Mouse (Mus musculus) thymus, postnatal 36 days (tissue): Measurements from ENCODE around the gene Cracr2b.

Source experiments
- DNase-seq, 2 experiments: peaks; one replicate each; pipeline ENCODE4 v3.0.0; 2022; ENCODE audit warnings: mixed read lengths in 2 of 2

Cracr2b gene

DNA sequence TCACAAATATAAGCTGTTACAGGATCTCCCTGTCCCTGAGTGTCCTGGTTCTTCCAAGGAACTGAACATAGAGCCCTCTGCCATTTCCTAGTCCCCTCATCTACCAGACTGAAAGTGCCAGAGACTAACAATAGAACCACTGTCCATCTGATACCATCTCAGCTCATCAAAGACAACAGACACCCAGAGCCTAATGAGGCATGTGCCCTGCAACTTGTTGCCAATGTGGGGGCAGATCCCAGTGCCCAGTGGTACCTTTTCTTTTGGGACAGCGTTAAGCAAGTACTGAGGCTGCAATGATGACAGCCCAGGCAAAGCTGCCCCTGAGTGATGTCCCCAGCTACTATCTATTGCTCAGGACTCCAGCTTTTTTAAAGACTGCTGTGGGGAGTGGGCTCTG is 25.3 kb downstream of the Cracr2b start:
- DNase-seq: no peak

DNA sequence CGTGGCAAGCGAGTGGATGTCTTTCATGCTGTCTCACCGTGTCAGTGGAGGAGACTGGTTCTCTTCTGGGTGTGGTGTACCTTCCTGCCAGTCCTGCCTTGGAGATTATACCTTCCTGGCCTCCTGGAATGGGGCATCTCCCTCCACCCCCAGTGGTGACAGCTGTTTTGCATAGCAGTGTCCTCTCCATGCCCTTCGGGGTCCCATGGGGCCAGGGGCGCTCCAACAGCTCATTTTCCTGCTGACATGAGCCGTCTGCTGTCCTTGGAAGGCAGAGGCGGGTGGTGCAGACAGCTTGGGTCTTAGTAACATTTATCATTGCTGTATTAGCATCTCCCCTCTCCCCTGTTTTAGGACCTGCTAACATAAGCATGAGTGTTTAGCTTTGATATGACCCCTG is 26.2 kb downstream of the Cracr2b start:
- DNase-seq: no peak

DNA sequence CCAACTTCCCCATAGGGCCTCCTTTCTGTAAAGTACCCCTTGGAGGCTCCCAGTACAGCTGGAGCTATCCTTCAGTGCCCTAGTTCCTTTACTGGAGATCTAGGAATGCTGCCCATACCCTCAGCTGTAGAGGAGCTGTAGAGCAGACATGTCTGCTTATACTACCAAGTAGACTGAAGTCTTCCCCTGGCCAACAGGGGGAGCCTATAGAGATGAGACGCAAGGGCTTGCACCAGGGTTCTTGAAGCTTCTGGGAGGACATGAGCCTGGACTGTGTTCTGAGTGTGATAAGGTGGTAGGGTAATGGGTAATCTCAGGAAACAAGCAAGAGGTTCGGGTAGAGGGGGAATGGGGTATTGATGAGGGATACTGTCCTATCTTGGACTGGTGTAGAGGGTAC is 30.3 kb downstream of the Cracr2b start:
- DNase-seq: peak in 1 of 2 experiments; percentile 19

DNA sequence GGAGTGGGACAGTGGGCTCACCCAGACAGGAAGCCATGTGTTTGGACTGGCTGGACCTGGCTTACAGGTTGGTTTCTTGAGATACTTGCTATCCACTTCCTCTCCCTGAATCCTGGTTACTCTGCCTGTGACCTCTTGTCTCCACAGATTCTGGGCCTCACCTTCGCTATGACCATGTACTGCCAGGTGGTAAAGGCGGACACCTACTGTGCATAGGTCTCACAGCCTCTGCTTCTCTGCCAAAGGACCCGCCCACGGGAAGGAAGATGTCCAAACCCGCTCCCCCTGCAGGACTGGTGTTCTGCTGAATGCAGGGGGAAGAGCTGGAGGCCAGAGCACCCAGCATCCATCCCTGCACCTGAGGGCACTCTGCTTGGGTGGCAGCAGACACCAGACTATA is 31.8 kb downstream of the Cracr2b start:
- DNase-seq: no peak

DNA sequence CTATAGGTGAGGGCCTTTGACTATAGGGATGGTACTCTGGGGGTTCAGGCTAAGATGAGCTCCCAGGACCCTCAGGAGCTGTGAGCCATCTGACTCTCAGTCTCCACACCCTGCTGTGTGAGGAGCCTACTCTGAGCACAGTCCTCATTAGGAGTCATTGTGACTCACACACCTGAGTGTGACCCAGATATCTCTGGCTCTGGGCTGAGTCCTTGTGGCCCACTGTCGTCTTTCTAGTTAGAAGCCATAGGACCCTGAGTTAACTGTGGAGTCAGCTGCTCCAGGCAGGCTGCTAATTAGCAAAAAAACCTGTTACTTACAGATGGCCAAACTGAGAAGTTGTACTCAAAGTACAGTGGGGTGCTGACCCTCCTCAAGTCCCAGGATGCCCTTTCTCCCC is 32.8 kb downstream of the Cracr2b start:
- no peak for DNase-seq

DNA sequence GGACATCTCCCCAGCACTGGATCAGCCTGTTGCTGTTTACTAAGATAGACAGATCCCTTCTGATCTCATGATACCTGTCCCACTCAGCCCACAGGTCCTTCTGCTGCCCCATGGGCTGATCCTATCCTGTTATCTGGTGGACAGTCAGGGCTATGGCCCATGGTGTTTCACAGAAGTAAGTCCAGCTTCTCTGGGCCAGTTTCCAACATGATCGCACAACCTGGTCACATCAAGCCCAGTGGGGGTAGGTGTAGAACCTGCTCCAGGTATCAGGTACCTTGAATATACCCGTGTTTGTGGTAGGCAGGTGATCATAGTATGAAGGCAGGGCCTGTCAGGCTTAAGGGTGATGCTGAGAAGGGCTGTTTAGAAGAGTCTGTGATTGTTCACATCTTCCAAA is 34.5 kb downstream of the Cracr2b start:
- no peak for DNase-seq

GRCm38 (mm10) chr7:141495940-141496339 is 35.0 kb downstream of the Cracr2b start:
- DNase-seq: no peak

- DNase-seq: no peak
These were observed 36.7 kb downstream of the Cracr2b start for GRCm38 (mm10) chr7:141497600-141497999.

DNA sequence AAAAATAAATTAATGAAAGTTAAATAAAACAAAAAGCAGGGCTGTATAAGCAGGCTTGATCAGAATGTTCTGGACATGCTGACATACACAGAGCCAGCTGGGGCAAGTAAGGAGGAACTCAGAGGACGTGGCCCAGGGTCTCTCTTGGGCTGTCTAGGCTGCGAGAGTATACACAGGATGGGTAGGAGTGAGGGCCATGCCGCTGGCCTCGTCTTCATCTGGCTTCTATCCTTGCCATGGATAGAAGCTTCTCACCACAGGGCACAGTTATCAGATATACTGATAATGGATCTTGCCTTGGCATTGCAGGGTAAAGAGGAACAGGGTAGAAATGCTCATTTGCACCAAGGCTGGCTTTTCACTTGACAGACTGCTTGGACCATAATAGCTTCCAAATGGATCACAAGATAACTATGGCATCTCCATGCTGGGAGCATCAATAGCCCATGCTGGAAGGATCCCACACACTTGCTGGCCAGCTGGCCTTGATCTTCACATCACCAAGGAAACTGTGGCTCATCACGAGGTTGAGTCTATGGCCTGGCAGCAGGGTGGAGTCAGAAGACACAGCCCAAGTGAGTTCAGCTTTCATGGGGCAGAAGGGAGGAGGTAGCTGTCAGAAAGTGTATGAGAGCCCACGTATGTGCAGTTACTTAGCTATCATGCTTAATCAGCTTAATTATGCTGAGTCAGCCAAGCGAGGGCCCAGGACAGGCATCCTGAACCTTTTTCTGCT is 41.1 kb downstream of the Cracr2b start:
- DNase-seq: no peak

DNA sequence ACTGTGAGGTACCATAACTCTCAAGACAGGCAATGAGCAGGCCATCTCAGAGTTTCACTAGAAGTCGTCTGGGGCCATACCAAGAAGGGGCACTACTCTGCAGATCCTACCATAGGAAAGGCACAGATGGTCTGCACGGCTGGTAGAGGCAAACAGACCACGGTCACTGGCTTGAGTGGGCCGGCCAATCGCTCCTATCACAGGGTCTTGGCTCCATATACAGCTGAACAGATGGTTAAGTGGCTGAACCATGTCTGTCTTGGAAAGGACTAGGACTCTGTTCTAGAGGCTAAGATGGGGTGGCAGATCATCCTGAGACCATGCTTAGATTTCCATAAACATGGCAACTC is 41.6 kb downstream of the Cracr2b start:
- DNase-seq: no peak

DNA sequence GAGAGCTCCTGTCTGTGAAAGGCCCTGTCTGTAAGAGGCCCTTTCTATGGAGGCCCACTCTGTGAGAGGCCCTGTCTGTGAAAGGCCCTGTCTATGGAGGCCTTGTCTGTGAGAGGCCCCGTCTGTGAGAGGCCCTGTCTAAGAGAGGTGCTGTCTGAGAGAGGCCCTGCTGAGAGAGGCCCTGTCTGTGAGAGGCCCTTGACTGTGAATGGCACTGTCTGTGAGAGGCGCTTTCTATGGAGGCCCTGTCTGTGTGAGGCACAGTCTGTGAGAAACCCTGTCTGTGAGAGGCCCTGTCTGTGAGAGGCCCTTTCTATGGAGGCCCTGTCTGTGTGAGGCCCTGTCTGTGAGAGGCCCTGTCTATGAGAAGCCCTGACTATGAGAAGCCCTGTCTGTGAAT is 45.4 kb downstream of the Cracr2b start:
- no peak for DNase-seq

DNA sequence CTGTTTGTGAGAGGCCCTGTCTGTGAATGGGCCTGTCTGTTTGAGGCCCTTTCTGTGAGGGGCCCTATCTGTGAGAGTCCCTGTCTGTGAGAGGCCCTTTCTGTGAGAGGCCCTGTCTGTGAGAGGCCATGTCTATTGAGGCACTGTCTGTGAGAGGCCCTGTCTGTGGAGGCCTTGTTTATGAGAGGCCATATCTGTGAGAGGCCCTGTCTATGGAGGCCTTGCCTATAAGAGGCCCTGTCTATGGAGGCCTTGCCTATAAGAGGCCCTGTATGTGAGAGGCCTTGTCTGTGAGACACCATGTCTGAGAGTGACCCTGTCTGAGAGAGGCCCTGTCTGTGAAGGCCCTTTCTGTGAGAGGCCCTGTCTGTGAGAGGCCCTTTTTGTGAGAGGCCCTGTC is 47.3 kb downstream of the Cracr2b start:
- no peak for DNase-seq

DNA sequence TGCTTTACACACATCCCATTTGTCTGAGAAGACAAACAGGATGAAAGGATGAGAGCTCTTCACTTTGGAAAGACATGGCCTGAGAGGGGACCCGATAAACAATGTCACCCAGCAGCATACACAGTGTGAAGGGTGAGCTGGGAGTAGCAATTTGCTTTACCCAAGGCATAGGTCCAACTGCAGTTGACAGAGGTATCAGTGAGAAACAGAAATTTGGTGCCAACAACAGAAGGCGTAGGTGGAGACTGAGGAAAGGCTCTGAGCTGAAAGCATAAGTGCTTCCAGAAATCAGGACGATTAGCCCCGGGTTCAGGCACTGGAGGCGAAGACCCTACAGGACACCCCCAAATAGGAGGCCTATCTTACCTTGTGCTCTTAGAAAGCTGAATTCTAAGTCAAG is 49.3 kb downstream of the Cracr2b start:
- no peak for DNase-seq

DNA sequence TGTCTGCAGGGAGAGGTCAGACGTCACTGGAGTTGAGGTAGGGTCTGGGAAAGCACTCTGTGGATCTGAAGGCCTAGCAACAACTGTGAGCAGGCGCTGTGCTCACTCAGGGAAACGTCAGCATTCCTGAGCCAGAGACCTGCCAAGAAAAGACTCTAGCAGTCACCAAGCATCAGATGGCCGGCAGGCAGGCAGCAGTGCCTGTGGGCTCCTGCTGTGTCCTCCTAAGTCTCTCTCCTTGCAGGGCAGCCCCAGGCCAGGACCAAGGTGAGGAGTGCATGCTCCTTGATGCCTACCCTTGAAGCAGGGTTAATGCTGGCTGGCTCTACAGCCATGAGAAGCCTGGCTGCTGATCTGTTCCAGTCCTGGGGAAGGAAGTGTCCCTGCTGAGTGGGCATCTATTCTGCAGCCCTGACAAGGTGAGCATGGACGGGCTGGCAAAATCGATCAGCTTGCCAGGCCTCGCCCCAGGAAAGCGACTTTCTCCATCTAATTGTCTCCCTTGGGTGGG is 49.8 kb downstream of the Cracr2b start:
- DNase-seq: no peak
